Mouse (Mus musculus) left cerebral cortex, adult 2 months (tissue): ENCODE measurements around the gene Tbr1. TPM values are rescaled to one million over a fixed set of nuclear protein-coding genes. Genes with fewer than 3 reads are reported as not detected.
A peak's percentile ranks its signal among the peaks of the same experiment; 100 is the strongest.

ENCODE experiments used
- DNase-seq, 2 experiments: peaks; one replicate each; pipeline ENCODE4 v3.0.0; 2021 to 2022; ENCODE audit warnings: low spot score in 2 of 2, mixed read lengths in 1 of 2; ENCODE audit errors: extremely low spot score in 1 of 2
- H3K27ac ChIP-seq: fragments of 200-600 bp; 2 replicates; pipeline ENCODE4 v1.8.1; 2022
- H3K4me3 ChIP-seq: fragments of 200-600 bp; 2 replicates; pipeline ENCODE4 v1.8.1; 2022
- CTCF ChIP-seq: fragments of 200-600 bp; IDR thresholded peaks from 2 replicates; pipeline ENCODE4 v1.8.1; 2022; ENCODE audit warnings: antibody characterized with exemption, mild to moderate bottlenecking, moderate library complexity
- intact Hi-C: fragments of 180-260 bp; cut with DNase I; formaldehyde crosslinking; loops from one replicate; pipeline ENCODE4 v1.15.1; 2025
- total RNA-seq, 2 experiments: library from RNA; stranded (reverse); gene quantifications; 2 replicates each; pipeline ENCODE4 v1.2.3; 2021

The Tbr1 gene
- total RNA-seq, 2 experiments from 2014 or later = 116 to 131 TPM

- Histone ChIP-seq H3K4me3 (peak overlapping the region; percentile 71), H3K27ac (peak overlapping the region; percentile 94)
- intact Hi-C loops = loop anchor here (2.0 to 5.0 kb wide), 2 partner anchors 93 to 148 kb away; partner anchors contain the start of gene Psmd14
- no peak for TF ChIP-seq CTCF
- peak; percentile 36 to 43 for DNase-seq
Measured at GRCm38 (mm10) chr2:61804841-61805540, 2.3 kb downstream of the Tbr1 start.

GRCm38 (mm10) chr2:61805541-61806345 is 3.0 kb downstream of the Tbr1 start:
- intact Hi-C loops = loop anchor here (2.0 kb wide), 1 partner anchor 149 kb away; no protein-coding TSS in a partner anchor
- no peak for TF ChIP-seq CTCF
- Histone ChIP-seq H3K27ac (peak overlapping the region; percentile 94), H3K4me3 (peak overlapping the region; percentile 71)
- peak; percentile 26 to 35 for DNase-seq

GRCm38 (mm10) chr2:61806346-61806825 is 3.7 kb downstream of the Tbr1 start:
- intact Hi-C loops = no loop called here

GRCm38 (mm10) chr2:61807151-61807550 is 4.4 kb downstream of the Tbr1 start:
- peak; percentile 22 to 38 for DNase-seq
- intact Hi-C loops = no loop called here
- peak overlapping the region; percentile 50 for H3K4me3 ChIP-seq
- no peak for TF ChIP-seq CTCF
- peak overlapping the region; percentile 87 for H3K27ac ChIP-seq

More at GRCm38 (mm10) chr2:61806346-61806825, 3.7 kb downstream of the Tbr1 start:
- DNase-seq = no peak
- peak overlapping the region; percentile 71 for H3K4me3 ChIP-seq
- no peak for TF ChIP-seq CTCF
- H3K27ac ChIP-seq = peak overlapping the region; percentile 94

- no peak for TF ChIP-seq CTCF
- DNase-seq = no peak
- Histone ChIP-seq H3K27ac (peak overlapping the region; percentile 87), H3K4me3 (peak overlapping the region; percentile 50)
- intact Hi-C loops = no loop called here
Measured at GRCm38 (mm10) chr2:61807781-61808180, 5.1 kb downstream of the Tbr1 start.

GRCm38 (mm10) chr2:61808776-61809175 is 6.0 kb downstream of the Tbr1 start:
- Histone ChIP-seq H3K4me3 (peak overlapping the region; percentile 50), H3K27ac (peak overlapping the region; percentile 87)
- intact Hi-C loops = no loop called here
- no peak for DNase-seq
- no peak for TF ChIP-seq CTCF

GRCm38 (mm10) chr2:61809381-61809780 is 6.7 kb downstream of the Tbr1 start:
- peak overlapping the region; percentile 50 for H3K4me3 ChIP-seq
- peak overlapping the region; percentile 87 for H3K27ac ChIP-seq
- TF ChIP-seq CTCF = no peak
- intact Hi-C loops = no loop called here
- DNase-seq = no peak

- peak overlapping the region; percentile 50 for H3K4me3 ChIP-seq
- no peak for DNase-seq
- peak overlapping the region; percentile 87 for H3K27ac ChIP-seq
- TF ChIP-seq CTCF = no peak
- intact Hi-C loops = loop anchor here (5.0 kb wide), 2 partner anchors 647 to 702 kb away; no protein-coding TSS in a partner anchor
Measured at GRCm38 (mm10) chr2:61810751-61811150, 8.0 kb downstream of the Tbr1 start.

- no peak for TF ChIP-seq CTCF
- DNase-seq = no peak
- intact Hi-C loops = loop anchor here (5.0 kb wide), 2 partner anchors 646 to 701 kb away; no protein-coding TSS in a partner anchor
- Histone ChIP-seq H3K27ac (peak overlapping the region; percentile 87), H3K4me3 (peak overlapping the region; percentile 50)
Measured at GRCm38 (mm10) chr2:61811163-61811506, 8.4 kb downstream of the Tbr1 start.

- peak overlapping the region; percentile 50 for H3K4me3 ChIP-seq
- peak overlapping the region; percentile 87 for H3K27ac ChIP-seq
- intact Hi-C loops = loop anchor here (5.0 kb wide), 2 partner anchors 646 to 701 kb away; no protein-coding TSS in a partner anchor
- no peak; the same call in 1 of the 2 replicates for TF ChIP-seq CTCF
- DNase-seq = peak; percentile 24 to 49
Measured at GRCm38 (mm10) chr2:61811507-61812421, 9.0 kb downstream of the Tbr1 start.

- no peak for DNase-seq
- TF ChIP-seq CTCF = no peak
- peak overlapping the region; percentile 87 for H3K27ac ChIP-seq
- intact Hi-C loops = loop anchor here (5.0 kb wide), 2 partner anchors 645 to 700 kb away; no protein-coding TSS in a partner anchor
- peak overlapping the region; percentile 50 for H3K4me3 ChIP-seq
Measured at GRCm38 (mm10) chr2:61812536-61812935, 9.8 kb downstream of the Tbr1 start.
